Mouse (Mus musculus) cerebellum, adult 18-20 months (tissue): Measurements from ENCODE around the gene 4931406P16Rik.

Experiments
- DNase-seq, 2 experiments: peaks; one replicate each; pipeline ENCODE4 v3.0.0; 2021

4931406P16Rik gene

DNA sequence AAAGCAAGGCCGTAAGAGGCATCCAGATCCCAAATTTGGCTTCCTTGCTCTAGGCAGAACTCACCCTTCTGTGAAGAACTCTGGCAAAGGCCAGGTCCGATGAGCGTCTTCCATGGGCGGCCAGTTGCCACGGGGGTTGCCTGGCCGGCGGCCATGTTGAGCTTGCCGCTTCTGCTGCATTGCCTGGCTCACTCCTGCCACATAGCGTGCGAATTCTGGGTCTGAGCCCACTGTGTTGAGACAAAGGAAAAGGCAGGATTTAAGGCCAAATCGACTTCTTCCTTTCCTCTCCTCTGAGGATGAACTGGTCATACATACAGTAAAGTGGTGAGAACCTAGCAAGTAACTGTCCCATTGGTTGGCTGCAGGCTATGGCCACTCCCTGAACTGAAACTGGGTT lies 71.2 kb downstream of the 4931406P16Rik start:
- peak; percentile 74 to 79 for DNase-seq

DNA sequence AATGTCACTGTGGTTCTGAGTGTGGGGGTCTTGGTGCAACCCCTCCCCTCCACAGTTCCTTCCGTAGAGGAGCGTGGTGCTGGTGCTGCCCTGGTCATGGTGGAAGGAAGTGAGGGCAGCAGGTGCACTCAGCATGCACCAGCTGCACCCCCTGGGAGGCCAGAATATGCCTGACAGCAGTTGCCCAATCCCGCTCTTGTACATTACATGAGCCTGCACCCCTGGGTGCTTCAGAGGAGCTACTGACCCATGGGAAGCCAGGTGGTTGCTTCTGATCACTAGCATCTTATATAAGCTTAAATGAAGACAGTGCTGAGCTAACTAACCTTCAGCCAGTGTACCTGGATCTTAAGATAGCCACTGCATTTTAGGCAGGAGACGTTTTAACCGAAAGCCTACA lies 75.3 kb downstream of the 4931406P16Rik start:
- DNase-seq = no peak

DNA sequence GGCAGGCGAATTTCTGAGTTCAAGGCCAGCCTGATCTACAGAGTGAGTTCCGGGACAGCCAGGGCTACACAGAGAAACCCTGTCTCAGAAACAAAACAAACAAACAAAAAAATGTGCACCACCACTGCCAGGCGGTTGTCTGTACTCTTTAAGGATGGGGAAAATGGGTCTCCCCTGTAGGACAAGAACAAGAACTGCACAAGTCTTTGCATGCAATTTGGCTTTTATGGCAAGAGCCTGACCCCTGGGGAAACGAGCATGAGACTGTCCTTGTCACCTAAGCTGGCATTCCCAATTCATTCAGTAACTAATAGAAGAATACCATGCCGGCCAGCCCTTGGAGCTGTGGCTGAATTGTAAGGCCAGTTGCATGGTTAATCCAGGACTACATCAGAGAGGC lies 77.7 kb downstream of the 4931406P16Rik start:
- no peak for DNase-seq

DNA sequence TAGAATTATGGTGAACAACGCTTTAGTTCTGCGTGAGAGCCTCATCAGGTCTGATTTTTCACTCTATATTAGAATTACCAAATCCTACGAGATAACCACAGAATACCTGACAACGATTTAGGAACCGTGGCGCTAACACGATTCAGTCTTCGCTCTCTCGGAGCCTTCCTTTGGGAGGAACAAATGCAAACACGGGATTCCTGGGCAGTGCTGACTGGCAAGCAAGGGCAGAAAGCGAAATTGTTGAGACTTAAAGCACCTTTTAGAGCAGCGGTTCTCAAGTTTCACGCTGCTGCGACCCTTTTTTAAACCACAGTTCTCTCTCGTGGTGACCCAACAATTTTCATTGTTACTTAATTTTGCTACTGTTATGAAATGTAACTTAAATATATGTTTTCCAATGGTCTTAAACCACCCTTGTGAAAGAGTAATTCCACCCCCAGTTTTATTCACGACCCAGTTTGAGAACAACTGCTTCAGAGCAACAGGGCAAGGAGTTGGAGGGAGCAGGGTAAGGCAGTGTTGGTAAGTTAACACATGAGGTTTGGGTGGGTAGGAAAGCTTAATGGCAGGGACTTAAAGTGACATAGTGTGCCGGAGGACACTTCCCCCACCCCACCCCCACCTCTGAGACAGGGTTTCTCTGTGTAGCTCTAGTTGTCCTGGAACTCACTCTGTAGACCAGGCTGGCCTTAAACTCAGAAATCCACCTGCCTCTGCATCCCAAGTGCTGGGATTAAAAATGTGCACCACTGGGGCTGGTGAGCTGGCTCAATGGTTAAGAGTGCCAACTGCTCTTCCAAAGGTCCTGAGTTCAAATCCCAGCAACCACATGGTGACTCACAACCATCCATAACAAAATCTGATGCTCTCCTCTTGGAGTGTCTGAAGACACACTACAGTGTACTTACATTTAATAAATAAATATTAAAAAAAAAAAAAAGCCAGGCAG lies 78.5 kb downstream of the 4931406P16Rik start:
- no peak for DNase-seq

DNA sequence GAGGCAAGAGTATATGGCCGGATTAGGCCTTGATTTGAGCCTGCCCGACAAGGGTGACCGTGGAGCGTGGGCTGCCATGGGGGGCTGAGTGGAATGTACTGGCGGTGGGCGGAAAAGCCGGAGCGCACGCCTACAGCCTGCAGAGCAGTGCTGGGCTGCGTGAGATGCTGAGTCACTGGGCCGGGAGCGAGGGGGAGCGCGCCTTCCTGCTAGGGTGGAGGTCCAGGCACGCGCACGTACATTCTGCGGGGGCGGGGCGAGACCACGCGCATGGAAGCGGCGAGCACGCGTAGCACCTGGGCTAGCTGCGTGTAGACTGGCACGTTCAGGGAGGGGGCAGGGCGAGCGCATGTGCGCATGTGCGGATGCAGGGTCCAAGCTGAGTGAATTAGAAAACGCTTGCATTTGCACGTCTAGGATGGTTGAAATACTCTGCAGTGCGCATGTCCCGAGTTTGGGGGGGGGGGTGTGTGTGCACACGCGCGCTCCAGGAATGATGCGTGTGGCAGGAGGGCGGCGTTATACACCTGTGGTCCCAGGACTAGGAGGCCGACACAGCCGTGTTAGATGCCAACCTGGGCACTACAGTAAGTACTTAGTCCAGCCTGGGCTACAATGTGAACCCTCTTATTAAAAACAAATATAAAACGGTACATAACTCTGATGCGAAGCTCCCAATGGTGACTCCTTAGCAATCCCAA lies 79.3 kb downstream of the 4931406P16Rik start:
- DNase-seq = peak; percentile 100

DNA sequence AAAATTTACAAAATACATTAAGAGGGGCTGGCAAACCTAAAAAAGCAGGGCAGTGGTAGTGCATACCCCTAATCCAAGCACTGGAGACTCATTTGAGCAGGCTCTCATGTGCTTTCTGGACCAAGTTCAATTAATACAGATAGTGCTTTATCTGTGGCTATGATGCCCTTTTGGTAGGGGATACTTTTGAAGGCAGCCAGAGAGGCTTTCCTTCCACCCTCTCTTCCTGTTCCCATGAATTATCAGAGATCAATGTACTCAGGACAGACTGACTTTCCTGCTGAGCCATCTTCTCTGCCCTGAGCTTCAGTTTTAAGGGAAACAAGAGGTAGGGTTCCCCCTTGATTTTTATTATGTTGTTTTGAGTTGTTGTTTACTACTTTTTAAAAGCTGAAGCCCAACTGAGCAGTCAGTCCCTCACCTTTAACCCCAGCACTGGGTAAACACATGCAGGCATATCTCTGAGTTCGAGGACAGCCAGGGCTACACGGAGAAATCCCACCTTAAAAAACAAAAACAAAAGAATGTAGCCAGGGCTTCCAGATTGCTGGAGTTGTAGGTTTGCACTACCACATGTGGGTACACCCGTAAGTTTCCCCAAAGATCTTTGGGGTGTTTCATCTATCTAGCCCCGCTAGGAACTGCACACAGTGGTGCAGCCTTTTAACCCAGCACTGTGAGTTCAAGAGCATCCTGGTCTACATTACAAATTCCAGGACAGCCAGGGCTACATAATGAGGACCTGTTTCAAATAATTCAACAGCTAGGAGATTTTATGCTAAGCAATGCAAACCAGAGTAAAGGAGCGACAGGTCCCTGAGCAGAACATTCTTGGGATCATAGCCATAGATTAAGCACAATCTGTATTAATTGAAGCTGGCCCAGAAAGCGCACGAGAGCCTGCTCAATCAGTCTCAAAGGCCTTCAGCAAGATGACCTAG lies 80.3 kb downstream of the 4931406P16Rik start:
- no peak for DNase-seq

DNA sequence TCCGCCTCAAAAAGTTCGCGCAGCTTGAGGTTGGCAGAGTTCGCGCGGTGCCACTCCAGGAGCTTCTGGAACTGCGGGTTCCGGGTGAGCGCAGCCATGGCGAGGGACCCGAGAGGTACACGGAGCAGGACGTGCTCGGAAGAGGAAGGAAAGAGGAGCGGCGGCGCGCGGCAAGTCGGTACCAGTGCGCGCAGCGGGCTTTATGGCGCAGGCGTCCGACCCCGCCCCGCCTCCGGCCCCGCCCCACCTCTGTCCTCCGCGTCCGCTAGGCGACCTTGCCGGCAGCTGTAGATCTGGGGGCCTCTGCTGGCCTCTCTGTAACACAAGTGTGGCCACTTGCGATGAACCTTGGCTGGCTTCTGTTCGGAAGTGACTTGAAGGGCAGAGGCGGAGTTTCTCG lies 83.2 kb downstream of the 4931406P16Rik start, which contains the start of gene Gpi1:
Gpi1 (minus strand) TSS at position 221 of the 400 bp plus-strand sequence.
- DNase-seq = peak; percentile 80 to 86

DNA sequence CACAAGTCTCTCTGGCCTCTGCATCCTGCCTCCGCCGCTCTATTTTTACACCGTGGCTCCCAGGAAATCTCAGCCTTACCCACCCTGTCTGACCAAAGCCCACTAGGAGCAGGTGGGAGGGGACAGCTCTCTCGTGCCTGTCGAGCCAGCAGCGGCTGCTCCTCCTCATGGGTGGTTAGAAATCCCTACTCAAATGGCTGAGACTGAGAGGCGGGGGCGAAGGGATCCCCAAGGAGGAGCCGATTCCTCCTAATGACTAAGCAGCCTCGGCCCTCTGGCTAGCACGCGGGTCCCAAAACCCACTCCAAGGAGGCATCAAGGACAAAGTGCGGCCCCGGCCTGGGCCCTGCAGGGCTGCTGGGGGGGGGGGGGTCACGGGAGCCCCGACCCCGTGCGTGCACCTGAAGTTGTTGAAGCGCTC lies 83.7 kb downstream of the 4931406P16Rik start:
- DNase-seq = peak; percentile 63

DNA sequence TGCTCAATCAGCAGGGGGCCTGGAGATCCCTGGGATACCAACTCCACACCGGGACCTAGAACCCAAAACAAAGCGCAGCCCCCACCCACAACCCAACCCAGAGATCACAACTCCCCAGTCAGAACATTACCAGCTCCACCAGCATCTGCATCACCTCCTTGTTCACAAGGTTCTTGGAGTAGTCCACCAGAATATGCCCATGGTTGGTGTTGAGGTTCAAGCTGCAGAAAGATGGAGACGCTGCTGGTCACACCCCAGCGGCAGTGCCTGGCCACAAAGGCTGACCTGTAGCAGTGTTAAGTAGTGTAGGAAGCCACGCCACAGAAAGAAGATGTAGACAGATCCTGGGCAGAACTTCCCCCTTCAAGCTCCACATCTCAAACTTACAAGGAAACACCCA lies 84.2 kb downstream of the 4931406P16Rik start:
- no peak for DNase-seq

DNA sequence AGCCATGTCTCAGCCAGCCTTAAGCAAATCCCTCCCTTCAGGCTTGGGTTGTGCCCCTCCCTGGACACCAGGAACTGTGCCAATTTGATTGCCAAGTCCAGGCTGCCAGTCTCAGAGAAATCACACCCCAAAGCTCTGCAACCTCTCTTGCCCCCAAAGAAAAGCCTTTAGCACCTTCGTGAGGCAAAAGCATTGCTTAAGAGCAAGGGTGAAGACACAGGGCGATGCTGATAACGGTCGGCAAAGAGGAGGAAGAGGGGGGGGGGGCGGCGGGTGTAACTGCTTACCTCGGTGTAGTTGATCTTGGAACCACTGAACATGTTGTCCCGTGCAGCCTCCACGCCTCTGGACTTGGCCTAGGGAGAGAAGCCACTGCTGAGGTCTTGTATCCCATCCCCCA lies 84.7 kb downstream of the 4931406P16Rik start:
- DNase-seq = peak; percentile 57 to 66

DNA sequence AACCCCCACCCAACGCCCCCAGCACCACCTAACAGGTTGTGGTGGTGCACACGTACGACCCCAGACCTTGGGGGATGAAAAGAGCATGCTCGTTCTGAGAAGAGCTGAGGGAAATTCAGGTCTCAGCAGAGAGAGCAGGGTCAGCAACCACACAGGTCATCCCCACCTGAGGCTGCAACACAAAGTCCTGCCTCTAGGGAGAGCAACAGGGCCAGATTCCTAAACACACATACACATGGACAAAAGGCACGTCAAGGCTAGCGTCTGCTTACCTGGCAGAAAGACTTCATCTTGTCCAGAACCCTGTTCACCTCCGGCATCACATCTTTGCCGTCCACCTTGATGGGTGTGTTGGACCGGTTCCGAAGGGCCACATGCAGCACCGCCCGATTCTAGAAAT lies 86.5 kb downstream of the 4931406P16Rik start:
- DNase-seq = no peak

DNA sequence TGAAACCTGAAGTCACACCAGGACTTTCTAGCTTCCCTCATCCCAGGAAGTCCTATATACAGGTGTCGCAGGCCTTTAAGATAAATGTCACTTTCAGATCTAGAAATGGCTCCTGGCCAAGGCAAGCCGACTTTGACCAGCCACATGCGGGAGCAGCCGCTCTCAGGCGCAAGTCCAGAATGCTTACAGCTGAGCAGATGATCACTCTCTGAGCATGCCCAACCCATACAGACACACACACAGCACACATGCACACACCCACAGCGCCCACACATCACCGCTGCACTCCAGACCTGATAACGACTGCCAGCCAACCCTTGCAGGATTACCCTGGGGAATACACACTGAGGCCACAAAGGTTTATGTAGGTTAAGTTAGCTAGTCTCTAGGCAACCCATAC lies 87.3 kb downstream of the 4931406P16Rik start:
- no peak for DNase-seq

DNA sequence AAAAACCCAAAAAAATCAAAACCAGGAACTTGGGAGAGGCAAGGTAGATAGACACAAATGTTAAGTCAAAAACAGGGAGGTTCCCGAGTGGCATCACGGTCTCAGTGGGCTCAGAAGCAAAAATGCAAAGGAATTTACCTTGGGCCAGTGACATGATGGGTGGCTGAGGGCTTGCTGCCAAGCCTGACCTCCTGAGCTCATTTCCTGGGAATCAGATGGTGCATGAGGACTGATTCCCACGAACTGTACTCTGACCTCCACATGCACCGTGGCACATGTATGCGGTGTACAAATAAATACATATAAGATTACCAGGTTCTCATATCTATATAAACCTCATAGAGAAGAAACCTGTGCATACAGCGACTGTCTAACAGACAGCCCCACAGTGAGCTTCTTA lies 89.0 kb downstream of the 4931406P16Rik start:
- DNase-seq = no peak

DNA sequence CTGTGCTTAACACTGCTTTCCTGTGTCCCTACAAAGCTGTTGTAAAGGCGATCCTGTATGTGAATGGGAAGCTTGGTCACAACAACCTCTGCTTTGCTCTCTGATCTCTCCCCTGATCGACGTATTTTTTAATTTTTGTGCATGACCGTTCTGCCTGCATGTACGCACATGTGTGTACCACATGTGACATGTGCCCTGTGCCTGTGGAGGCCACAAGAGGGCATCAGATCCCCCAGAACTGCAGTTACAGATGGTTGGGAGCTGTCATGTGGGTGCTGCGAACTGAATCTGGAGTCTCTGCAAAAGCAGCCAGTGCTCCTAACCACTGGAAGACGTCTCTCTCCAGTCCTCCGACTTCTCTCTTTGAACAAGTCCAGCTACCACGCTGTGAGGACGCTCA lies 91.0 kb downstream of the 4931406P16Rik start:
- no peak for DNase-seq

DNA sequence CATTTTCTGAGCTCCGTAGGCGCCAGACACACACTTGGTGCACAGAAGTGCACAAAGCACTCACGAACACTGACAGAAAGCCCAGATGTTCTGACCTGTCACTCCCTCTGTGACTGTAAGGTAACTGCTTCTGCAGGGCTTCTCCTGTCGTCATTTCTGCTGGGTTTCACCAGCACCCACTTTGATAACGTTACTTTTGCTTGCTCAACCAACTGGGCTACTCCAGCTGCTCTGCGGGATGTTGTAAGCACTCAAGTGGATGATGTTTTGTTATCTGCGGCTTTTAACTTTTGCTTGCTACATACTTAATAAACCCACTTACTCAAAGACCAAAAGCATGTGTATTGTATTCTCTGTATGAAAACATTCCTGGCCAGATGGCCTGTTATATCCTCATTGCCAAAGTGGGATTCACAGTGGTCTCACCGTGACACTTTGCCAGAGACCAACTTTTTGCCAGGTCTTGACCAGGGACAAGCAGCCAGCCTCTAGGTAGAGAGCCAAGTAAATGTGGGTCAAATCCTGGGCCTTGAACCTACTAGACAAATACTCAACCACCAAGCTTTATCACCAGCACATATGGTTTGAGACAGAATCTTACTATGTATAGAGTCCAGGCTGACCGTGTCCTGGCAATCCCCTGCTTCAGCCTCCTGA lies 91.6 kb downstream of the 4931406P16Rik start:
- no peak for DNase-seq

DNA sequence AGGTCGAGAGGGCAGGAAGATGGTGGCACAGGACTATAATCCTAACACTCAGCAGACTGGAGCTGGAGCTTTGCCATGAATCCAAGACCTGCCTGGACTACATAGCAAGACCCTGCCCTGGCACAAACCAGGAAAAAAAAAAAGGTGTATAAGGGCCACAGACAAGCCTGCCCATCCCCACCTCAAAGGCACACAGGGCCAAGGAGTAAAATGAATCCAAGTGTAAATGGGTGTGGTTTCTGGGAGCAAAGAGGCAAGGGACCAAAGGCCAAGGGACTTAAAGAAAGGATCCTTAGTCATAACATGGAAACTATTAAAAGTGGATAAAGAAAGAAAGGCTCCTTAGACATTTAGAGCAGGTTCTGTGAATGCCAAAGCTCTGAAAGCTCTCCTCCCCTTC lies 94.9 kb downstream of the 4931406P16Rik start:
- DNase-seq = no peak

DNA sequence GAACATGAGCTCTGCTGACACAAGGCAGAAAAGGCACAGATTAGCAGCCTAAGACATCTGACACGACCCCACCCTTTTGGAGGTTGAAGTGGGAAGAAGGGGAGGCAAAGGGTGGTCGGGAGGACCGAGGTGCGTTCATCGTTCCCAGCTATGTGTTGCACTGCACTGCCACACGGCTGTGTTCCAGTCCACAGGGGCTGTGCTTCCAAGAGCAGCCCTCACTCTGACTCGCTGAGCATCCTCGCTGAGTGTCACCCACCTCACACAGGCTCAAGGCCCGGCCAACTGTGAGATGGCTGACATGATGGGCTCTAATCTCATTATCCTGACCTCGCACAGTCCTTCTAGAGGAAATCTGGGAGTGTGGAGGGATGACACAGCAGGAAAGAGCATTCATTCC lies 96.9 kb downstream of the 4931406P16Rik start:
- no peak for DNase-seq

DNA sequence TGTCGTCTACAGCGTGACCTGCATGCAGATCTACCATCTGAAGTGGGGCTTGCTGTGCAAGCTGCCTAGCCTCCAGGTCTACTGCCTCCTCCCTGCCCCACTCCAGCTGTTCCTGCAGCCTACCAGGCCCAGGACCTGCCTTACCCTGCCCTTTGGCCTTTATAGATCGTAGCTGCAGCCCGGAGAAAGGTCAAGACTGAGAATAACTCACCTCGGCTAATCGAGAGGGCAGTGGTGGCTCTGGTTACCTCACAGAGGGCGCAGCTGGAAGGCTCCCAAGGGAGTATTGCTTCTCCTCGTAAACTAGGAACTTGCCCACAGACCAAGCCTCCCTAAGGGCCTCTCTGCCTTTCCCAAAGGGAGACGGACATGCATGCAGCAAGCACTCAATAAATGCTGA lies 97.9 kb downstream of the 4931406P16Rik start:
- DNase-seq = no peak

DNA sequence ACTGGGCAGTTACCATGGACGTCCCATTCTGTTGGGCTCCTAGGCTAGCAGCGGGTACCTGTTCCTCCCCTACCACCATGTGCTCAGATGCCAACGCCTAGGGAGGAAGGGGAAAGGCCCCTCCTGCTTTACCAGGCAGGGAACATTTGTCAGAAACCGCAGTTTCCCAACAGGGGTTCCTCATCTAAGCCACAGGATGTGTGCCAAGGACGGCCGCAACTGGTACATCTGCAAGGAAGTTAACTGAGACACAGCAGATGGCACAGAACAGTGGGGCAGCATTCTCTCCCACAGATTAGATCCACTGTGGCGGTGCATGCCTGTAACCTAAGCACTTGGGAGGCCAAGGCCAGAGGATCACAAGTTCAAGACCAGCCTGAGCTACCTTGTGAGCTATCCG lies 98.7 kb downstream of the 4931406P16Rik start:
- no peak for DNase-seq

DNA sequence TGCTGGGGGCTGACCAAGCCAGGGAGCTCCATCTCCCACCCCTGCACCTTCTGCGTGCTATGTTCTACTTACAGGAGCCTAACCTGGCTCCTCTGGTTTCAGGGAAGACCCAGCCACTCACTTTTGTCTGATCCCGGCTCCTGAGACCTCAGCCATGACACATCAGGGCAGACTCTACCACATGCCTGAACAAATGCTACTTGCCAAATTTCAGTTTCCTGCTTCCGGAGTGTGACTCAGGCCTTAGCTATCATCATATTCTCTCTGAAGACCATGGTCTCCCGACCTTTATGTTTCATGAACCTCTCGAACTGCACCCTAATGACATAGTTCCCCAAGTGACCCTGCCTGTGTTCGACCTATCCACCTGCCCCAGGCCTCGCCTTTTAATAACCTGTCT lies 100.1 kb downstream of the 4931406P16Rik start:
- DNase-seq = no peak

DNA sequence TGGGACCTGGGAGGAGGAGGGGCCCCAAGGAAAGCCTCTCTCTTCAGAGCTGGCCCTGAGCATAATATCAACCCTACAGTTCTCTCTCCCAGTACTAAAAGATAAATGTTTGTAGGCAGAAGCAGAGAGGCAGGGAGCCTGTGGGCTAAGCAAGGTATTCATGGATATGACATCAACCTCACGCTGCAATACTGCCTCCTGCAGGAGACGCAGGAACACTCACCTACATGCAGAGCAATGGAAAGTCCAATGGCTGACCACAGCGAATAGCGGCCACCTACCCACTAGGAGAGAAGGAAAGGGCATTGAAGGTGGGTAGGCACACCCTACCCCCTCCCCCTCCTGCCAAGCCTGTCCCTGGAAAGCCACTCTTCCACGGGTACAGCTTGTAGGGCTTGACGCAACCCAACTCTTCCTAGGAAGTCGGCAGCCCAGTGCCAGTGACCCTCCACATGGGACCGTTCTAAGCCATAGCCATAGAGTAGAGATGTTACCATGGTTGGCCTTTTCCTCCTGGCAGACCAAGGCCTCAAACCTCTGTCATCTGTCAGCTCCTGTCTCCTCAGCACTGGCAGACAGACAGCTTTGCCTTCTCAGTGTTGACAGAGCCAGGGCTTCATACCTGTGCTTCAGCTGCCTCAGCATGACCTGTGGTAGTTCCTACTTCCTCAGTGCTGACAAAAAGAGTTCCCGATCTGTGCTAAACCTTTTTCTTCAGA lies 105.2 kb downstream of the 4931406P16Rik start:
- no peak for DNase-seq

DNA sequence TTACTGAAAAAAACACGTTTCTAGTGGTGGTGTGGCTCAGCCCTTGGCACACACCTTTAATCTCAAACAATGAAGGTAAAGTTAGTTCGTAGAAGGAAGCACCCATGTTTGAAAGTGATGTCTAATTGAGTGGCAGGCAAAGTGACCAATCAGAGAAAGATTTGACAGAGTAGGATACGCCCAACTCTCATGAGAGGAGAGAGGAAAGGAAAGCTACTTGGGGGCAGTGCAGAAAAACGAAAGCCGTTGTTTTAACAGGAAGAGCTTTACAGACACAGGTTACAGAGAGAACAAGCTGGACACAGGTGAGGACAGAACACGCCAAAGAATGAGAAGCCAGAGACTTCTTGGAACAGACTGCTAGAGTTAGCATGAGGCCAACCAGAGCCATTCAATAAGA lies 107.0 kb downstream of the 4931406P16Rik start:
- DNase-seq = no peak
